In the genomic region with DNA sequence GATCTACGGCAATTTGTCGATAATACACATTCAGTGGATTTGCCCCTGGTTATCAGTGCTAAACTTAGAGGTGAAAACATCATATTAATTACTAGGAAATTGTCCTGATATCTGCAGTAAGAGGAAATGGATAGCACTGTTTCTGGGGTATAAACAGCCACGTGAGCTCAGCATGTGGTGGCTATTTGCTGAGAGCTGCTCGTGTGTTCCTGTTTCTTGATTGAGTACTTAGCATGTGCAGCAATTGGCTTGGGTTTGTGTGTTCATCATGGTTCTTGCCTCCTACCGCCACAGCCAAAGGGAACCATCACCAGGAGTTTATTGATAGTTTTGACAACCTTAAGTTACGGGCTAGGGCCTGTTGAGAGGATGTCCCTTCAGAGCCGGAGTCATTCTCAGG, we compare ENCODE assay signal across 23 mouse cellular contexts.
DNase-seq lines count a peak whose midpoint lies in the region; ATAC-seq and TF ChIP-seq lines count a peak whose summit lies in the region.
"Had no signal": no experiment of that assay in that cellular context is flagged by ENCODE, and none has a peak within 500 bp of the region (broad histone marks: within the 10 kb centered on the region; RNA-seq: fewer than 3 reads in every experiment).

No protein-coding gene starts in this region.

- H3K4me3 ChIP-seq in midbrain, embryonic 10.5 days = no peak overlapping the region
- H3K4me3 ChIP-seq in midbrain, embryonic 16.5 days (ENCODE audit: low read depth, low read length) = no peak overlapping the region
- no peak overlapping the region for H3K4me3 ChIP-seq in MEL (ENCODE audit: control insufficient read depth in 1 of 2, insufficient read depth in 1 of 2, low read depth in 2 of 2, low read length in 2 of 2)

- no peak for TF ChIP-seq RAD21 in MEL (IDR thresholded peaks at IDR 0.05; ENCODE audit: low read depth, low read length)

- peaks cover 57% of the 10 kb centered on the region for H3K4me1 ChIP-seq in midbrain, embryonic 10.5 days
- peaks cover 12% of the 10 kb centered on the region for H3K4me1 ChIP-seq in midbrain, embryonic 16.5 days (ENCODE audit: control insufficient read depth, insufficient read depth, low read length)
- no peaks in the 10 kb centered on the region for H3K4me1 ChIP-seq in MEL (ENCODE audit: control insufficient read depth in 1 of 2, insufficient read depth in 2 of 2, low read length in 2 of 2)

- no peak overlapping the region for H3K4me2 ChIP-seq in midbrain, embryonic 16.5 days (ENCODE audit: low read length)

- no peak for ATAC-seq in midbrain, embryonic 16.5 days
- peak; percentile 53 for ATAC-seq in granulocyte monocyte progenitor cell, adult 5-6 weeks (replicated peaks; ENCODE audit: poor library complexity, severe bottlenecking)
- ATAC-seq in megakaryocyte, adult 5-6 weeks (ENCODE audit: poor library complexity, severe bottlenecking) = peak; percentile 59; the same call in 1 of the 2 replicates
- ATAC-seq: activated CD4-positive, CD25-positive, alpha-beta regulatory T cell, adult 4 months; CD4-positive, CD25-positive, alpha-beta regulatory T cell, adult 4 months; Patski had no signal

- no peak for DNase-seq in midbrain, embryonic 10.5 days (ENCODE audit: low spot score)
- no peak for DNase-seq in MEL (ENCODE audit: low read depth, low spot score)
- no peak for DNase-seq in layer of hippocampus, adult 8-10 months (ENCODE audit: low spot score in 2 of 2)
- DNase-seq in kidney, postnatal 36 days = no peak
- DNase-seq in lung, postnatal 10 days = no peak
- DNase-seq: adrenal gland, adult 2 months; adrenal gland, adult 8-10 months; adrenal gland, postnatal 10 days; adrenal gland, postnatal 14 days; adrenal gland, postnatal 25 days; adrenal gland, postnatal 36 days; B cell, adult 2 months; cerebellum, adult 11 months; cerebellum, adult 11-12 months; cerebellum, adult 18-20 months had no signal

- no peaks in the 10 kb centered on the region for H3K9me3 ChIP-seq in midbrain, embryonic 10.5 days (replicated peaks)
- no peaks in the 10 kb centered on the region for H3K9me3 ChIP-seq in midbrain, embryonic 16.5 days (replicated peaks; ENCODE audit: control insufficient read depth, low read length, poor library complexity, severe bottlenecking)
- H3K9me3 ChIP-seq in MEL (replicated peaks; ENCODE audit: insufficient read depth, low read length) = no peaks in the 10 kb centered on the region
- H3K9me3 ChIP-seq: G1E had no signal

- H3K79me2 ChIP-seq in MEL (ENCODE audit: control insufficient read depth, insufficient read depth, low read length, poor library complexity) = no peaks in the 10 kb centered on the region

- no peak for TF ChIP-seq EP300 in MEL (IDR thresholded peaks at IDR 0.05; ENCODE audit: low read depth in 1 of 2, low read length in 2 of 2)

- TF ChIP-seq CTCF in MEL (IDR thresholded peaks at IDR 0.05 in 2 of 3, conservative IDR thresholded peaks at IDR 0.05 in 1 of 3; ENCODE audit: control insufficient read depth in 1 of 3, insufficient read depth in 1 of 3, low read depth in 2 of 3, low read length in 3 of 3, poor library complexity in 1 of 3, severe bottlenecking in 1 of 3) = no peak

- no peaks in the 10 kb centered on the region for H3K27me3 ChIP-seq in midbrain, embryonic 10.5 days (ENCODE audit: low read depth, poor library complexity, severe bottlenecking)
- H3K27me3 ChIP-seq in midbrain, embryonic 16.5 days (ENCODE audit: control insufficient read depth, insufficient read depth, low read depth, low read length) = no peaks in the 10 kb centered on the region
- no peaks in the 10 kb centered on the region; a peak in 2 of 4 replicates for H3K27me3 ChIP-seq in MEL (ENCODE audit: control insufficient read depth in 1 of 2, insufficient read depth in 2 of 2, low read length in 2 of 2)
- H3K27me3 ChIP-seq: CH12.LX, Patski had no signal

- peak overlapping the region; percentile 84 for H3K27ac ChIP-seq in midbrain, embryonic 10.5 days (replicated peaks)
- H3K27ac ChIP-seq in midbrain, embryonic 16.5 days (ENCODE audit: low read length) = no peak overlapping the region
- no peak overlapping the region for H3K27ac ChIP-seq in MEL (ENCODE audit: control insufficient read depth, low read depth, low read length)

- no peak overlapping the region for H3K9ac ChIP-seq in midbrain, embryonic 16.5 days (ENCODE audit: low read depth, low read length)
- no peak overlapping the region for H3K9ac ChIP-seq in MEL (ENCODE audit: control insufficient read depth, low read depth, low read length, poor library complexity, severe bottlenecking)

- H3K36me3 ChIP-seq in midbrain, embryonic 10.5 days = no peaks in the 10 kb centered on the region
- no peaks in the 10 kb centered on the region for H3K36me3 ChIP-seq in midbrain, embryonic 16.5 days (ENCODE audit: control insufficient read depth, insufficient read depth, low read length)
- H3K36me3 ChIP-seq in MEL (ENCODE audit: control insufficient read depth in 1 of 2, insufficient read depth in 2 of 2, low read length in 2 of 2) = no peaks in the 10 kb centered on the region
- H3K36me3 ChIP-seq: G1E had no signal

- WGBS in midbrain, embryonic 10.5 days = 89% methylated on average over 7 of the region's 7 CpGs
- 88% methylated on average over 7 of the region's 7 CpGs for WGBS in midbrain, embryonic 16.5 days

- TF ChIP-seq POLR2A in MEL (IDR thresholded peaks at IDR 0.05; ENCODE audit: control insufficient read depth in 1 of 2, insufficient read depth in 1 of 2, low read depth in 1 of 2, low read length in 2 of 2, poor library complexity in 1 of 2) = no peak

TF ChIP-seq in MEL, 35 proteins besides CTCF, POLR2A, EP300 and RAD21:
- TF ChIP-seq POLR2AphosphoS5 (IDR thresholded peaks at IDR 0.05; ENCODE audit: borderline replicate concordance, low read depth, low read length) (no peak), USF2 (IDR thresholded peaks at IDR 0.05; ENCODE audit: borderline replicate concordance in 1 of 2, insufficient read depth in 1 of 2, low read depth in 1 of 2, low read length in 2 of 2) (no peak), ZNF384 (IDR thresholded peaks at IDR 0.05; ENCODE audit: low read depth, low read length) (no peak), POLR2AphosphoS2 (IDR thresholded peaks at IDR 0.05; ENCODE audit: low read length) (no peak), MYB (IDR thresholded peaks at IDR 0.05; ENCODE audit: low read depth, low read length) (no peak), NELFE (IDR thresholded peaks at IDR 0.05; ENCODE audit: low read depth, low read length) (no peak), MAX (IDR thresholded peaks at IDR 0.05; ENCODE audit: low read length) (0 out of 2 replicates have a peak, but pooled peaks have one; percentile 15), MAFK (IDR thresholded peaks at IDR 0.05; ENCODE audit: borderline replicate concordance, low read depth, low read length) (no peak), GABPA (IDR thresholded peaks at IDR 0.05; ENCODE audit: low read depth, low read length) (no peak), TCF12 (IDR thresholded peaks at IDR 0.05; ENCODE audit: low read depth, low read length) (no peak), MYC (IDR thresholded peaks at IDR 0.05; ENCODE audit: low read depth, low read length) (0 out of 2 replicates have a peak, but pooled peaks have one; percentile 18), JUND (IDR thresholded peaks at IDR 0.05; ENCODE audit: low read depth, low read length) (no peak), CHD1 (IDR thresholded peaks at IDR 0.05; ENCODE audit: low read depth, low read length) (no peak), MAZ (IDR thresholded peaks at IDR 0.05; ENCODE audit: low read depth, low read length) (no peak)
